Mouse (Mus musculus): ENCODE data around the gene Hoxb3. TPM values are rescaled to one million over a fixed set of nuclear protein-coding genes. Genes with fewer than 3 reads are reported as not detected.

The Hoxb3 gene
- polyA plus RNA-seq, 1 experiment from 2014 or later, result 0.26 TPM

DNA sequence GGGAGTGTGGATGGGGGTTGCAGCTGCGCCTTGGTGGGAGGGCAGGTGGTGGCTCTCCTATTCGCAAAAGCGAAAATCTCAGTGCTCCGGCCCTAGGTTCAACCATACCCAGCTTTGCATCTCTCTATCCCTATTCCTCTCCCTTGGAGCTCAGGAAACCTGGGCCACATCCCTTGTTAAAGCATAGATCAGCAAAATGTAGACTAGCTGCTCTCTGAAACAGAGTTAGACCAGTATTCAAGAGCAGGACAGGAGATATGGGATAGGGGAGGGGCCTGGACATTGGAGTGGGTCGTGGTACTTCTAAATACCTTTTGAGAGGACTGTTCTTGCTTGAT is 7.8 kb upstream of the Hoxb3 start:
- peaks cover 3% of the 10 kb centered on the region; the same call in 1 of the 2 replicates for H3K4me1 ChIP-seq (replicated peaks)
- H3K4me2 ChIP-seq, result 0 out of 2 replicates have a peak overlapping the region, but pooled peaks have one; percentile 18
- H3K4me3 ChIP-seq (replicated peaks), result no peak overlapping the region
- 22% methylated on average over 5 of the region's 5 CpGs for WGBS (ENCODE audit: insufficient replicate concordance)
- no peak overlapping the region for H3K9ac ChIP-seq
- H3K27me3 ChIP-seq, result peaks cover 100% of the 10 kb centered on the region
- no peaks in the 10 kb centered on the region for H3K36me3 ChIP-seq (replicated peaks)
- no peak overlapping the region for H3K27ac ChIP-seq (replicated peaks)
- no peak for ATAC-seq (ENCODE audit: insufficient read depth)
- H3K9me3 ChIP-seq (replicated peaks), result no peaks in the 10 kb centered on the region

DNA sequence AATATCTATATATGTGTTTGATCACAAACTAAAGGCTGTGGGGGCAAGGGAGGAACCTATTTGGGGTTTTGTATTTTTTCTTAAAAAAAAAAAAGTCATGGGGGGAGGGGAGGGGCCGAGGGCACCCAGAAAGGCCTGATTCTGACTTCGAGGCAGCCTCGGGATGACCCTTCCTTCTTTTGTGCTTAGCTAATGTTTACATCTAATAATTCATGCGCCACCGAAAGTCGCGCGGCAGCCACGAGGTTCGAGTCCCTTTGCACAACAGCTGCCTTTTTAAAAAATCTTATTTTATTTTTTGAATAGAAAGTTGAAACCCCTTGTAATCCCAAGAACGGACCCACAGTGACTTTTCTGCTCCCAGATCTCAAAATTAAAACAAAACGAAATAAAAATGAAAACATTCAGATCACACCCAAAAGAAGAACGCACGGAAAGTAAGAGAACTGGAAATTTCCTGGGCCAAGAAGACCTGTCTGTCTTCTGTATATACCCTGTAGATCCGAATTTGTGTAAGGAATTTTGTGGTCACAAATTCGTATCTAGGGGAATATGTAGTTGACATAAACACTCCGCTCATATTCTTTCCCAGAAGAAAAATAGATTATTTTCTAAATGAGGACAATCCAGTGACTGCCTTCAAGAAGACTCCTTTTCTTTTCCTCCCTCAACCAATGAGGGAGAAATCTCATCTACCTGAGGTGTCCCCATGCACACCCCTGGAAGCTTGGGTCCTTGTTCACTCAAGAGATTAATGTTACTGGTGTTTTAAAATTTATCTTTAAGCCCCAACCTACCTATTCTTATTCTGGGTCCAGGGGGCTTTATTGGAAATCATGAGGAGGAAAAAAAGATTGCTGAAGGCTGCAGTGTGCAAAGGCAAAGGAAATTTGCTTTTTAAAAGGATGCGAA is 6.2 kb upstream of the Hoxb3 start:
- Histone ChIP-seq H3K4me2 (no peak overlapping the region), H3K4me1 (replicated peaks) (no peaks in the 10 kb centered on the region; the same call in 1 of the 2 replicates), H3K36me3 (replicated peaks) (no peaks in the 10 kb centered on the region), H3K27me3 (peaks cover 99% of the 10 kb centered on the region), H3K9me3 (replicated peaks) (no peaks in the 10 kb centered on the region), H3K27ac (replicated peaks) (no peak overlapping the region), H3K9ac (no peak overlapping the region), H3K4me3 (replicated peaks) (no peak overlapping the region)
- no peak for ATAC-seq (ENCODE audit: insufficient read depth)
- 20% methylated on average over 18 of the region's 18 CpGs for WGBS (ENCODE audit: insufficient replicate concordance)

DNA sequence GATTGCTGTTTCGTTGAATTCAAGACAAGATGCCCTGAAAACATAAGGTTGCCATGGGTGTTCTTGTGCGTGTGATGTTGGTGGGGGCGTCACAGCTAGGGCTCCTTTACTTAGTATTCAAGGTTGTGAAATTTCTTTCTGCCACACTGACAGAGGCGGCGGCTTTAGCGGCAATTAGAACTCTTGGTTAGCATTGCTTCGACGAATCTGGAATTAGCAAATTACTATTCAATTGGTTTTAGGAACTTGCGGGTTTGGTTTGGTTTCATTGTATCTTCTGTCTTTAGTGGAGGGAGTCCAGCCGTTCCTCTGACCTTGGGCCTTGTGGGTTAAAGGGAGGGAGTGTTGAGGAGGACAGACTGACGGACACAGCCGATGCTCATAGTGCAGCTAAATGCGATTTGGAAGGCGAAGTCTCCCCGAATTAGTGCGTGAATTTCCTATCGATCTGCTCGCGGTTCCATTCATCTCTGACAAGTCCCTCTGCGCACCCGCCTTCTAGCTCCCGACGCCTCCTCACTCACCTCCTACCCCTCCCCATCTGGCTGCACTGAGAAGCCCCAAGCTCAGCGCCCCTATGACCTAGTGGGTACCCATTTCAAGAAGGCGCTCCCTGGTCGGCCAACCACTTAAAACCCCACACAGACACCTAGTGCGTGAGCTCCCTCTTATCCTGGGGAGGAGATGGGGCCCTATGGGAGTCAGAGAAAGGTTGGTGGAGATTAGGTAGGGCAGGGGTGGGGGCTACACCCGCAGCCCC is 5.3 kb upstream of the Hoxb3 start, which contains the start of gene Hoxb4:
Gene Hoxb4, plus strand, starts transcription at position 660 of the 760 bp plus-strand sequence.
- no peak for ATAC-seq (ENCODE audit: insufficient read depth)
- Histone ChIP-seq H3K4me3 (replicated peaks) (peak within 1 kb of the TSS; percentile 46), H3K4me2 (peak within 1 kb of the TSS; percentile 52), H3K27ac (replicated peaks) (peak within 1 kb of the TSS; percentile 74), H3K4me1 (replicated peaks) (no peaks in the 10 kb centered on the region; the same call in 1 of the 2 replicates), H3K9ac (peak within 1 kb of the TSS; percentile 30; the same call in 1 of the 2 replicates), H3K27me3 (peaks cover 99% of the 10 kb centered on the region), H3K9me3 (replicated peaks) (no peaks in the 10 kb centered on the region), H3K36me3 (replicated peaks) (no peaks in the 10 kb centered on the region)
- 7% methylated on average over 28 of the region's 28 CpGs for WGBS (ENCODE audit: insufficient replicate concordance)

DNA sequence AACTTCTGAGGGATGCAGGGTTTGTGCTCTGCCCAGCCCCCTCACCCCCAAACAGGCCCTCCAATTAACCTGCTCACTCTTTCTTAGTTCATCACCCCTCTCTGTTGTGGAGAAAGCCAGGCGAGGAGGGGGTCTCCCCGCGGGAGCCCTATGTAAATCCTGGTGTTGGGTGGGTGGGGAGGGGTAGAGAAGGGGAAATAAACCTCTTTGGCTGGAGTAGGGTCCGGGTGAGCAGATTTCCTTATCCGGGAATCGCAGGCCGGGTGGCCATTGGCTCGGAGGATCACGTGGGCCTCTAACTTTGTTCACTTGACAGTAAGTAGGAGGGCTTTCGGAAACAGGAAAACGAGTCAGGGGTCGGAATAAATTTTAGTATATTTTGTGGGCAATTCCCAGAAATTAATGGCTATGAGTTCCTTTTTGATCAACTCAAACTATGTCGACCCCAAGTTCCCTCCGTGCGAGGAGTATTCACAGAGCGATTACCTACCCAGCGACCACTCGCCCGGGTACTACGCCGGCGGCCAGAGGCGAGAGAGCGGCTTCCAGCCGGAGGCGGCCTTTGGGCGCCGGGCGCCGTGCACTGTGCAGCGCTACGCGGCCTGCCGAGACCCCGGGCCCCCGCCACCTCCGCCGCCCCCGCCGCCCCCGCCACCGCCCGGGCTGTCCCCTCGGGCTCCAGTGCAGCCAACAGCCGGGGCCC is 4.6 kb upstream of the Hoxb3 start:
- H3K9ac ChIP-seq, result peak overlapping the region; percentile 30; the same call in 1 of the 2 replicates
- H3K27me3 ChIP-seq, result peaks cover 99% of the 10 kb centered on the region
- peak overlapping the region; percentile 52 for H3K4me2 ChIP-seq
- WGBS (ENCODE audit: insufficient replicate concordance), result under 1% methylated on average over 42 of the region's 45 CpGs
- H3K4me3 ChIP-seq (replicated peaks), result peak overlapping the region; percentile 46
- H3K4me1 ChIP-seq (replicated peaks), result no peaks in the 10 kb centered on the region; the same call in 1 of the 2 replicates
- H3K9me3 ChIP-seq (replicated peaks), result no peaks in the 10 kb centered on the region
- 0 out of 2 replicates have a peak, but pooled peaks have one; percentile 18 for ATAC-seq (ENCODE audit: insufficient read depth)
- no peaks in the 10 kb centered on the region for H3K36me3 ChIP-seq (replicated peaks)
- peak overlapping the region; percentile 74 for H3K27ac ChIP-seq (replicated peaks)

DNA sequence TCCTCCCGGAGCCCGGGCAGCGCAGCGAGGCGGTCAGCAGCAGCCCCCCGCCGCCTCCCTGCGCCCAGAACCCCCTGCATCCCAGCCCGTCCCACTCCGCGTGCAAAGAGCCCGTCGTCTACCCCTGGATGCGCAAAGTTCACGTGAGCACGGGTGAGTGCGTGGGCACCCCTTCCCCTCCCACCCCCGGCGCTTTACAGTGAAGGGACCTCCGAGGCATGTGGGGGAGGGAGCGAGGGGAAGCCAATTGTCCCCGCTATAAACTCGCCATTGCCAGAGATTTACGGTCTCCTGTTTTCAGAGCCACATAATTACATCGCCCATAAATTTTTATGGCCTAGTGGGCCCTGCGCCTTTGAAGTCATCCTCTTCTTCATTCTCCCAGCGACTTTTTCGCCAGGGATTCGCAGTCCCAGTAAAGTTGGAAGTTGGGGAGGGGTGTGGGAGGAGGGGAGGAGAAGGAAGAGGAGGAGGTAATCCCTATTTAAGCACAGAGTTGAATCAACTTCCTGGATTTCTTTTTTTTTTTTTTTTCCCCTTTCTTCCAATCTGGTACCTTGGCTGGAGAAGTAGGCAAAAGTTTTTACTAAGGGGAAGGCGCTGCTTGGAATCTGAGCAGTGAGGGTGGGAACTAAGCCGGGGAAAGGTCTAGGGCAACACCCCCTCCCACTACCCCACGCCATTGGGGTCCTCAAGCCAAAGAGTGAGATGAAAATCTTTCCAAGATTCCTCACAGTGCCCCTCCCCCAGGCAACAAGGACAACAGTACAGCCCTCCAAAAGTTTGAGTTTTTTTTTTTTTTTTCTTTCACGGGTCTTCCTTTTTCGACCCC is 3.8 kb upstream of the Hoxb3 start:
- under 1% methylated on average over 34 of the region's 34 CpGs for WGBS (ENCODE audit: insufficient replicate concordance)
- ATAC-seq (ENCODE audit: insufficient read depth), result no peak
- Histone ChIP-seq H3K9me3 (replicated peaks) (no peaks in the 10 kb centered on the region), H3K9ac (peak overlapping the region; percentile 30; the same call in 1 of the 2 replicates), H3K36me3 (replicated peaks) (no peaks in the 10 kb centered on the region), H3K4me2 (peak overlapping the region; percentile 52), H3K27ac (replicated peaks) (peak overlapping the region; percentile 74), H3K4me1 (replicated peaks) (no peaks in the 10 kb centered on the region; the same call in 1 of the 2 replicates), H3K4me3 (replicated peaks) (peak overlapping the region; percentile 46), H3K27me3 (peaks cover 99% of the 10 kb centered on the region)

DNA sequence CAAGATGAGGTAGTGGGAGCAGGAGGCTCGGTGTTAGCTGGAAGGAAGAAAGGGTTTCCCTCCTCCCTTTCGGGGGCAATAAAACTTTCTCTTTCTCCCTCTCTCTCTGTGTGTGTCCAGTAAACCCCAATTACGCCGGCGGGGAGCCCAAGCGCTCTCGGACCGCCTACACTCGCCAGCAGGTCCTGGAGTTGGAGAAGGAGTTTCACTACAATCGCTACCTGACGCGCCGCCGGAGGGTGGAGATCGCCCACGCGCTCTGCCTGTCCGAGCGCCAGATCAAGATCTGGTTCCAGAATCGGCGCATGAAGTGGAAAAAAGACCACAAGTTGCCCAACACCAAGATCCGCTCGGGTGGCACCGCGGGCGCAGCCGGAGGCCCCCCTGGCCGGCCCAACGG is 3.2 kb upstream of the Hoxb3 start:
- Histone ChIP-seq H3K27me3 (peaks cover 99% of the 10 kb centered on the region), H3K9me3 (replicated peaks) (no peaks in the 10 kb centered on the region), H3K9ac (no peak overlapping the region), H3K4me3 (replicated peaks) (peak overlapping the region; percentile 25), H3K4me1 (replicated peaks) (no peaks in the 10 kb centered on the region; the same call in 1 of the 2 replicates), H3K36me3 (replicated peaks) (no peaks in the 10 kb centered on the region), H3K27ac (replicated peaks) (peak overlapping the region; percentile 19), H3K4me2 (peak overlapping the region; percentile 52)
- WGBS (ENCODE audit: insufficient replicate concordance), result under 1% methylated on average over 29 of the region's 29 CpGs
- ATAC-seq (ENCODE audit: insufficient read depth), result no peak

DNA sequence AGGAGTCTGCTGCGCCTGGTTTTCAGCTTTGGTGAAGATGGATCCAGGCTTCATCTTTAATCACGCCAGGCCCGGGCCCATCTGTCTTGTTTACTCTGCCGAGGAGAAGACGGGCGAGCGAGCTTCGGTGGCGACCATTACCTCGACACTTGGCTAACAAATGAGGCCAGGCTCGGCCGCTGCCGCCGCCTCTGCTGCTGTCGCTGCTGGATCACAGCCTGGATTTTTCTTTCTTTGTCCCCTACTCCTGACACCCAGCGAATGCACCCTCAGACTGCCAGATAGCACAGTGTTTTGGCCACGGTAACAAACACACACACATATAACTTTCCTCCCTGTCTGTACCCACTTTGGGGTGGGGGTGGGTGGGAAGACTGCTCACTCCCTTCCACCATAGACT is 2.4 kb upstream of the Hoxb3 start:
- no peaks in the 10 kb centered on the region for H3K36me3 ChIP-seq (replicated peaks)
- no peak overlapping the region for H3K4me2 ChIP-seq
- no peaks in the 10 kb centered on the region for H3K9me3 ChIP-seq (replicated peaks)
- H3K27ac ChIP-seq (replicated peaks), result no peak overlapping the region
- H3K4me1 ChIP-seq (replicated peaks), result no peaks in the 10 kb centered on the region; the same call in 1 of the 2 replicates
- H3K9ac ChIP-seq, result no peak overlapping the region
- H3K27me3 ChIP-seq, result peaks cover 99% of the 10 kb centered on the region
- 48% methylated on average over 17 of the region's 17 CpGs for WGBS (ENCODE audit: insufficient replicate concordance)
- H3K4me3 ChIP-seq (replicated peaks), result no peak overlapping the region
- ATAC-seq (ENCODE audit: insufficient read depth), result no peak

DNA sequence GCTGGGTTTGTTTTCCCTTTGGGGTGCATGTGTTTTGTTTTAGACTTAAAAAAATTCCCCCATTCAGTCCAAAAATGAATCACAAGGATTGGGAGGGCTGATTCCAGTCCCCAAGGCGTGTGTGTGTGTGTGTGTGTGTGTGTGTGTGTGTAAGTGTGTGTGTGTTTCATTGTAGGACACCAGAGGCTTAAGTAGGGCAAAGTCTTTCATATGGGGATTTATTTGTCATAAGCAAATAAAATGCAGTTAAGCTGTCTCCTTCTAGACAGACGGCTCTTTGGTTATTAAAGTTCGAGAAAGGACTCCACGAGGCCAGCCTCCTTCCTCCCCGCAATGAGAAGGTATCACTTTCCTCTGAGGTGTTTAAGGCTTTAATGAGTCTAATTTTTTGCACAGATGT is 1.3 kb upstream of the Hoxb3 start:
- WGBS (ENCODE audit: insufficient replicate concordance), result 50% methylated on average over 5 of the region's 5 CpGs

DNA sequence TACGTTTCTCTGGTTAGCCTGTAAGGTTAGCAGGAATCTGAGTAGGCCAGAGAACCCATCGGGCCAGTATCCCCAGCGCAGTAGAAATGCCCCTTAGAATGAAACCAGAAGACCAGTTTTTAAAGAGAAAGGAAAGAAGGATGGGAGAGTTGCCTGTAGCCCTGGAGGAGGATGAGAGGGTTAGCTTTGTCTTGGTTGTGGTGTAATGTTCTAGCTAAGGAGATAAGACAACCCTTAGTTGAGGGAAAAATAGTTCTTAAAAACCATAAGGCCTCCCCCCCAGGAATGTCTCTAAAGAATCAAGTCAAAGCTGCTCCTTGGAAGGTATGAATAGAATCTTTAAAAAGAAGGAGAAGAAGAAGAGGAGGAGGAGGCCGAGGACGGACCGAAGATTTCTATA is 388 bp upstream of the Hoxb3 start:
- Histone ChIP-seq H3K4me3 (replicated peaks) (no peak overlapping the region), H3K27ac (replicated peaks) (no peak overlapping the region), H3K36me3 (replicated peaks) (no peaks in the 10 kb centered on the region), H3K27me3 (peaks cover 99% of the 10 kb centered on the region), H3K4me2 (no peak overlapping the region), H3K9me3 (replicated peaks) (no peaks in the 10 kb centered on the region), H3K9ac (no peak overlapping the region), H3K4me1 (replicated peaks) (no peaks in the 10 kb centered on the region; the same call in 1 of the 2 replicates)
- no peak for ATAC-seq (ENCODE audit: insufficient read depth)
- 45% methylated on average over 6 of the region's 6 CpGs for WGBS (ENCODE audit: insufficient replicate concordance)

More for the DNA sequence above, 1.3 kb upstream of the Hoxb3 start:
- no peaks in the 10 kb centered on the region; the same call in 1 of the 2 replicates for H3K4me1 ChIP-seq (replicated peaks)
- H3K9me3 ChIP-seq (replicated peaks), result no peaks in the 10 kb centered on the region
- H3K4me2 ChIP-seq, result no peak overlapping the region
- H3K36me3 ChIP-seq (replicated peaks), result no peaks in the 10 kb centered on the region
- no peak overlapping the region for H3K27ac ChIP-seq (replicated peaks)
- peaks cover 99% of the 10 kb centered on the region for H3K27me3 ChIP-seq
- H3K4me3 ChIP-seq (replicated peaks), result no peak overlapping the region
- H3K9ac ChIP-seq, result no peak overlapping the region
- no peak for ATAC-seq (ENCODE audit: insufficient read depth)

DNA sequence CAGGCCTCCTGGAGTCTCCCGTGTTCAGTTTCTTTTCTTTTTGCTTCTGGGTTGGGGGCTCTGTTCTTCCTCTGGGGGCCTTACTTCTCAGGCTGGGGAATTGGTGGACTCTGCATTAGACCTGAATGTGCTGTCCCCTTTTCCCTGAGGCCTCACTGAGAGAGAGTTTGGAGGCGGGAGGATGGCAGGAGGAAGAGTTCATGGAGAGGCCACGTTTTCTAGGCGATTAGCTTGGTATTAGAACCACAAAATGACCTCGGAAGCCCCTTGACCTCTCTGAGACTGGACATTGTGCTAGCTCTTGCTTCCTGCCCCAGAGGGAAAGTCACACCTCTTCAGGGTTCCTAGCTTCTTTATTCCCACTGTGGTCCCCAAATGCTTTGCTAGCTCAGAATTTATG is 999 bp downstream of the Hoxb3 start:
- Histone ChIP-seq H3K9ac (no peak overlapping the region), H3K4me3 (replicated peaks) (no peak overlapping the region), H3K4me1 (replicated peaks) (no peaks in the 10 kb centered on the region; the same call in 1 of the 2 replicates), H3K4me2 (no peak overlapping the region), H3K36me3 (replicated peaks) (no peaks in the 10 kb centered on the region), H3K9me3 (replicated peaks) (no peaks in the 10 kb centered on the region), H3K27me3 (peaks cover 99% of the 10 kb centered on the region), H3K27ac (replicated peaks) (no peak overlapping the region)
- 26% methylated on average over 5 of the region's 5 CpGs for WGBS (ENCODE audit: insufficient replicate concordance)
- ATAC-seq (ENCODE audit: insufficient read depth), result no peak

Data from liver, embryonic 15.5 days (tissue).